Mouse (Mus musculus) liver, adult 2 months (tissue): ENCODE measurements around the gene Scaf11. TPM values are rescaled to one million over a fixed set of nuclear protein-coding genes. Genes with fewer than 3 reads are reported as not detected.

Experiments used
- DNase-seq: peaks from one replicate; pipeline ENCODE4 v3.0.0-alpha.2; 2011; ENCODE audit warnings: low read depth, low spot score; ENCODE audit errors: extremely low read depth
- H3K27ac ChIP-seq: fragments of 200-500 bp; replicated peaks from 2 replicates; pipeline ENCODE4 v1.5.1; 2012; ENCODE audit warnings: low read depth, mild to moderate bottlenecking, control low read depth, inconsistent platforms, low read length; ENCODE audit not compliant: insufficient read depth
- H3K27me3 ChIP-seq: fragments of 200-500 bp; 2 replicates; pipeline ENCODE4 v1.6.1; 2012; ENCODE audit warnings: mild to moderate bottlenecking, moderate library complexity, low read length, inconsistent platforms; ENCODE audit not compliant: control insufficient read depth, insufficient read depth
- H3K36me3 ChIP-seq: fragments of 200-500 bp; 2 replicates; pipeline ENCODE4 v1.6.1; 2012; ENCODE audit warnings: low read length, inconsistent platforms; ENCODE audit not compliant: control insufficient read depth, insufficient read depth
- H3K4me1 ChIP-seq: fragments of 200-500 bp; 2 replicates; pipeline ENCODE4 v1.6.1; 2011; ENCODE audit warnings: low read length; ENCODE audit not compliant: control insufficient read depth, insufficient read depth
- H3K4me3 ChIP-seq: fragments of 200-500 bp; 2 replicates; pipeline ENCODE4 v1.5.1; 2011; ENCODE audit warnings: low read depth, mild to moderate bottlenecking, control low read depth, low read length, moderate library complexity; ENCODE audit not compliant: insufficient read depth
- H3K79me2 ChIP-seq: fragments of 200-500 bp; 2 replicates; pipeline ENCODE4 v1.6.1; 2012; ENCODE audit warnings: inconsistent platforms, mild to moderate bottlenecking, low read length, moderate library complexity; ENCODE audit not compliant: control insufficient read depth, insufficient read depth
- H3K9ac ChIP-seq: fragments of 200-500 bp; 2 replicates; pipeline ENCODE4 v1.6.1; 2012; ENCODE audit warnings: low read depth, mild to moderate bottlenecking, control low read depth, inconsistent platforms, low read length
- CTCF ChIP-seq: fragments of 200-500 bp; IDR thresholded peaks from 2 replicates; pipeline ENCODE4 v1.5.1; 2011; ENCODE audit warnings: low read depth, low read length, control low read depth
- POLR2A ChIP-seq: fragments of 200-500 bp; IDR thresholded peaks from 2 replicates; pipeline ENCODE4 v1.6.1; 2011; ENCODE audit warnings: low read length, control low read depth; ENCODE audit not compliant: insufficient read depth; ENCODE audit errors: extremely low read depth
- WGBS: fragments of 180-500 bp; shearing (Covaris S2); methylation state at CpG from one replicate; pipeline ENCODE4 v1.1.7; 2018; 5-methylcytosine and 5-hydroxymethylcytosine counted together
- polyA plus RNA-seq: library from polyadenylated mRNA; depleted of rRNA; stranded (reverse); fragments of >200 nt; gene quantifications from 2 replicates; pipeline ENCODE4 v1.2.3, GENCODE M21; 2012
- total RNA-seq: library from RNA; depleted of rRNA; stranded (reverse); fragments of >200 nt; gene quantifications from 2 replicates; pipeline ENCODE4 v1.2.3, GENCODE M21; 2014

Scaf11 gene
- total and polyA plus RNA-seq, 2 experiments, result 12.1 to 29.2 TPM

DNA sequence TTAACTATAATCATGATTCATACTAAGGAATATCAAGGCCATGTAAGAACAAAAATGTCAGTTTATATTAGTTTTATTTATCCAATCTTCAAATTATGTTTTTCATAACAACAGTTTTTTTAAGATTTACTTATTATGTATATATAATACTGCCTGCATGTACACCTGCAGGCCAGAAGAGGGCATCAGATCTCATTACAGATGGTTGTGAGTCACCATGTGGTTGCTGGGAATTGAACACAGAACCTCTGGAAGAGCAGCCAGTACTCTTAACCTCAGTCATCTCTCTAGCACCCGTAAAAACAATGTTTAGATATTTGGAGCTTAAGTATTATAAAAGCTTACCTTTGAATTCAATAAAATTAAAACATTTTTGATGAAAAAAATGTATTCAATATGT lies 26.4 kb downstream of the Scaf11 start:
- Histone ChIP-seq H3K9ac (no peak overlapping the region), H3K27ac (no peak overlapping the region), H3K4me1 (peaks cover 2% of the 10 kb centered on the region; the same call in 1 of the 2 replicates), H3K36me3 (peaks cover 46% of the 10 kb centered on the region), H3K79me2 (peaks cover 5% of the 10 kb centered on the region; the same call in 1 of the 2 replicates), H3K4me3 (no peak overlapping the region), H3K27me3 (no peaks in the 10 kb centered on the region)
- TF ChIP-seq POLR2A (no peak), CTCF (no peak)
- WGBS, result 97% methylated on average over 1 of the region's 1 CpGs
- no peak for DNase-seq

DNA sequence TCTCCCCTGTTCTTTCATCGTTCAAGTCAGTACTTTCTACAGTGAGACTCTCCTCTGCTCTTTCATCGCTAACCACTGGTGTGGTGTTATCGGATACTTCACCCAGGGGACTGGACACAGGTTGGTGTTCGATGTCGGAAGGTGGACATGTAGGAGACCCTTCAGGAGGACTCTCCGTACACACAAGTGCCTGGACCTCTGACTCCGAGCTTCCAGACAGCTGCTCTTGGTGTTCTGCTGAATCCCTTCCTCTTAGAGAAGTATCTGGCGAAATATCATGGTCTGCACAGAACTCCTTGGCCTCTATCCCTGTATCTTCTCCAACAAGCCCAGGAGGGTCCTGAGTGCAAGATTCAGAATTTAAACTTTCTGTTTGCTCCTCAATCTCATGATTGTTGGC lies 40.7 kb downstream of the Scaf11 start:
- whole genome bisulfite sequencing, result 96% methylated on average over 8 of the region's 8 CpGs
- no peaks in the 10 kb centered on the region for H3K27me3 ChIP-seq
- no peak overlapping the region for H3K4me3 ChIP-seq
- no peaks in the 10 kb centered on the region for H3K4me1 ChIP-seq
- no peak overlapping the region for H3K27ac ChIP-seq
- TF ChIP-seq CTCF (no peak), POLR2A (no peak)
- no peaks in the 10 kb centered on the region for H3K79me2 ChIP-seq
- no peak overlapping the region for H3K9ac ChIP-seq
- H3K36me3 ChIP-seq, result peaks cover 56% of the 10 kb centered on the region
- no peak for DNase-seq

- H3K9ac ChIP-seq, result no peak overlapping the region
- H3K27me3 ChIP-seq, result no peaks in the 10 kb centered on the region
- no peak overlapping the region for H3K4me3 ChIP-seq
- H3K79me2 ChIP-seq, result no peaks in the 10 kb centered on the region
- no peak overlapping the region for H3K27ac ChIP-seq
- no peaks in the 10 kb centered on the region for H3K4me1 ChIP-seq
- no peak for DNase-seq
- peaks cover 61% of the 10 kb centered on the region for H3K36me3 ChIP-seq
- WGBS, result 95% methylated on average over 12 of the region's 12 CpGs
- TF ChIP-seq CTCF (no peak), POLR2A (no peak)
Measured at GRCm38 (mm10) chr15:96418161-96418560, 42.5 kb downstream of the Scaf11 start.

DNA sequence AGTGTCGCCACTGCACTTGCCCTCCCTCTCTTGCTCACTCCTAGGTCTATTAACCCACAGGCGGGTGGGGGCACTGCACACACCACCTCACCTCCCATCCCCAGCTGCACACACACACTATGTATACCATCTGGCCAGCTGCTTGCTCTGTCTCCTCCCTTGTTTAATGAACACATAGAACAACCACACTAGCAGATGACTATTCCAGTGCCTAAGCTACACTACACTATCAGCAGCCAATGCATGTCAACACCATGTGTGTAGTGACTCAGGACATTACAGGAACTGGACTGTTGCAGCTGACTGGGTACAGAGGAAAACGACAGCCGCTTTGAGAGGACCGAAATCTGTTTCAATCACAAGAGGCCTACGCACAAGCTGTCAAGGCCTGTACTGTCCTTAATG lies 51.9 kb downstream of the Scaf11 start:
- 94% methylated on average over 6 of the region's 6 CpGs for WGBS
- H3K36me3 ChIP-seq, result peaks cover 21% of the 10 kb centered on the region
- peaks cover 8% of the 10 kb centered on the region; the same call in 1 of the 2 replicates for H3K4me1 ChIP-seq
- no peak for DNase-seq
- no peaks in the 10 kb centered on the region for H3K27me3 ChIP-seq
- H3K9ac ChIP-seq, result no peak overlapping the region
- H3K4me3 ChIP-seq, result no peak overlapping the region
- TF ChIP-seq POLR2A, result no peak
- TF ChIP-seq CTCF, result no peak
- H3K27ac ChIP-seq, result no peak overlapping the region
- H3K79me2 ChIP-seq, result no peaks in the 10 kb centered on the region

GRCm38 (mm10) chr15:96407151-96407550 lies 53.5 kb downstream of the Scaf11 start:
- no peak overlapping the region for H3K9ac ChIP-seq
- peaks cover 8% of the 10 kb centered on the region; the same call in 1 of the 2 replicates for H3K4me1 ChIP-seq
- 24% methylated on average over 2 of the region's 2 CpGs for WGBS
- H3K27ac ChIP-seq, result peak overlapping the region; percentile 4; the same call in 1 of the 2 replicates
- peaks cover 25% of the 10 kb centered on the region for H3K36me3 ChIP-seq
- no peaks in the 10 kb centered on the region for H3K79me2 ChIP-seq
- H3K4me3 ChIP-seq, result no peak overlapping the region
- no peaks in the 10 kb centered on the region for H3K27me3 ChIP-seq
- DNase-seq, result peak; percentile 71
- TF ChIP-seq POLR2A (no peak), CTCF (no peak)

GRCm38 (mm10) chr15:96406253-96406652 lies 54.4 kb downstream of the Scaf11 start:
- WGBS, result 94% methylated on average over 4 of the region's 4 CpGs

More at GRCm38 (mm10) chr15:96406253-96406652, 54.4 kb downstream of the Scaf11 start:
- TF ChIP-seq CTCF (no peak), POLR2A (no peak)
- Histone ChIP-seq H3K27me3 (no peaks in the 10 kb centered on the region), H3K9ac (no peak overlapping the region; the same call in 1 of the 2 replicates), H3K4me1 (peaks cover 8% of the 10 kb centered on the region; the same call in 1 of the 2 replicates), H3K36me3 (peaks cover 25% of the 10 kb centered on the region), H3K79me2 (no peaks in the 10 kb centered on the region), H3K4me3 (no peak overlapping the region), H3K27ac (no peak overlapping the region)
- no peak for DNase-seq
